Mouse (Mus musculus): ENCODE data around the gene Ankrd2. TPM values are rescaled to one million over a fixed set of nuclear protein-coding genes. Genes with fewer than 3 reads are reported as not detected.

Ankrd2 gene
- not detected in 2 replicates for polyA plus RNA-seq (2015; fragmentation: Nextera tagmentation; extraction: Ambion mirVana)

- 62% methylated on average over 19 of the region's 19 CpGs for WGBS
- no peaks in the 10 kb centered on the region for H3K27me3 ChIP-seq (ENCODE audit: control insufficient read depth, insufficient read depth, low read length)
- peak; percentile 57 for ATAC-seq (replicated peaks; ENCODE audit: extremely low read depth, insufficient read depth, low FRiP score)
- no peaks in the 10 kb centered on the region for H3K9me3 ChIP-seq (replicated peaks; ENCODE audit: control insufficient read depth, low read length)
- no peak within 1 kb of the TSS for H3K27ac ChIP-seq (ENCODE audit: low read length)
- peaks cover 3% of the 10 kb centered on the region; the same call in 1 of the 2 replicates for H3K36me3 ChIP-seq (ENCODE audit: control insufficient read depth, insufficient read depth)
- H3K4me3 ChIP-seq (ENCODE audit: low read length): no peak within 1 kb of the TSS
- H3K9ac ChIP-seq (ENCODE audit: low read length): no peak within 1 kb of the TSS
- no peak within 1 kb of the TSS for H3K4me2 ChIP-seq (ENCODE audit: low read depth, low read length)
- peaks cover 12% of the 10 kb centered on the region for H3K4me1 ChIP-seq (ENCODE audit: control insufficient read depth, insufficient read depth, low read length)
Observed at GRCm38 (mm10) chr19:42035456-42036248, at the start of gene Ankrd2. Gene Ankrd2 (plus strand): TSS chr19:42036000.

GRCm38 (mm10) chr19:41987206-41987605 lies 48.6 kb upstream of the Ankrd2 start:
- no peak overlapping the region for H3K9ac ChIP-seq (ENCODE audit: low read length)
- 84% methylated on average over 4 of the region's 4 CpGs for WGBS
- H3K27me3 ChIP-seq (ENCODE audit: control insufficient read depth, insufficient read depth, low read length): no peaks in the 10 kb centered on the region
- no peaks in the 10 kb centered on the region for H3K9me3 ChIP-seq (replicated peaks; ENCODE audit: control insufficient read depth, low read length)
- ATAC-seq (replicated peaks; ENCODE audit: extremely low read depth, insufficient read depth, low FRiP score): no peak
- no peak overlapping the region for H3K27ac ChIP-seq (ENCODE audit: low read length)
- H3K4me3 ChIP-seq (ENCODE audit: low read length): no peak overlapping the region
- peaks cover 16% of the 10 kb centered on the region for H3K4me1 ChIP-seq (ENCODE audit: control insufficient read depth, insufficient read depth, low read length)
- no peaks in the 10 kb centered on the region for H3K36me3 ChIP-seq (ENCODE audit: control insufficient read depth, insufficient read depth)
- H3K4me2 ChIP-seq (ENCODE audit: low read depth, low read length): no peak overlapping the region

- Histone ChIP-seq H3K27me3 (ENCODE audit: control insufficient read depth, insufficient read depth, low read length) (no peaks in the 10 kb centered on the region), H3K9ac (ENCODE audit: low read length) (no peak overlapping the region), H3K9me3 (replicated peaks; ENCODE audit: control insufficient read depth, low read length) (no peaks in the 10 kb centered on the region), H3K4me1 (ENCODE audit: control insufficient read depth, insufficient read depth, low read length) (peaks cover 17% of the 10 kb centered on the region), H3K36me3 (ENCODE audit: control insufficient read depth, insufficient read depth) (no peaks in the 10 kb centered on the region), H3K4me2 (ENCODE audit: low read depth, low read length) (no peak overlapping the region), H3K27ac (ENCODE audit: low read length) (no peak overlapping the region), H3K4me3 (ENCODE audit: low read length) (no peak overlapping the region)
- whole genome bisulfite sequencing: 77% methylated on average over 6 of the region's 6 CpGs
- no peak for ATAC-seq (replicated peaks; ENCODE audit: extremely low read depth, insufficient read depth, low FRiP score)
Observed at GRCm38 (mm10) chr19:41989810-41990209, 46.0 kb upstream of the Ankrd2 start.

- Histone ChIP-seq H3K9me3 (replicated peaks; ENCODE audit: control insufficient read depth, low read length) (no peaks in the 10 kb centered on the region), H3K4me3 (ENCODE audit: low read length) (no peak overlapping the region), H3K27me3 (ENCODE audit: control insufficient read depth, insufficient read depth, low read length) (no peaks in the 10 kb centered on the region), H3K4me1 (ENCODE audit: control insufficient read depth, insufficient read depth, low read length) (peaks cover 26% of the 10 kb centered on the region), H3K27ac (ENCODE audit: low read length) (0 out of 2 replicates have a peak overlapping the region, but pooled peaks have one; percentile 7), H3K9ac (ENCODE audit: low read length) (peak overlapping the region; percentile 36; the same call in 1 of the 2 replicates), H3K4me2 (ENCODE audit: low read depth, low read length) (no peak overlapping the region), H3K36me3 (ENCODE audit: control insufficient read depth, insufficient read depth) (no peaks in the 10 kb centered on the region)
- 47% methylated on average over 6 of the region's 6 CpGs for WGBS
- ATAC-seq (replicated peaks; ENCODE audit: extremely low read depth, insufficient read depth, low FRiP score): no peak
Observed at GRCm38 (mm10) chr19:41991926-41992477, 43.8 kb upstream of the Ankrd2 start.

GRCm38 (mm10) chr19:41992971-41993370 lies 42.8 kb upstream of the Ankrd2 start:
- Histone ChIP-seq H3K27me3 (ENCODE audit: control insufficient read depth, insufficient read depth, low read length) (no peaks in the 10 kb centered on the region), H3K27ac (ENCODE audit: low read length) (no peak overlapping the region), H3K4me1 (ENCODE audit: control insufficient read depth, insufficient read depth, low read length) (peaks cover 30% of the 10 kb centered on the region), H3K4me3 (ENCODE audit: low read length) (no peak overlapping the region), H3K4me2 (ENCODE audit: low read depth, low read length) (no peak overlapping the region), H3K9ac (ENCODE audit: low read length) (no peak overlapping the region), H3K36me3 (ENCODE audit: control insufficient read depth, insufficient read depth) (no peaks in the 10 kb centered on the region), H3K9me3 (replicated peaks; ENCODE audit: control insufficient read depth, low read length) (no peaks in the 10 kb centered on the region)
- ATAC-seq (replicated peaks; ENCODE audit: extremely low read depth, insufficient read depth, low FRiP score): no peak
- 81% methylated on average over 2 of the region's 2 CpGs for WGBS

- H3K27ac ChIP-seq (ENCODE audit: low read length): no peak overlapping the region
- no peaks in the 10 kb centered on the region for H3K27me3 ChIP-seq (ENCODE audit: control insufficient read depth, insufficient read depth, low read length)
- no peak overlapping the region; the same call in 1 of the 2 replicates for H3K9ac ChIP-seq (ENCODE audit: low read length)
- no peak overlapping the region for H3K4me3 ChIP-seq (ENCODE audit: low read length)
- H3K9me3 ChIP-seq (replicated peaks; ENCODE audit: control insufficient read depth, low read length): no peaks in the 10 kb centered on the region
- H3K36me3 ChIP-seq (ENCODE audit: control insufficient read depth, insufficient read depth): no peaks in the 10 kb centered on the region
- peaks cover 32% of the 10 kb centered on the region for H3K4me1 ChIP-seq (ENCODE audit: control insufficient read depth, insufficient read depth, low read length)
- no peak for ATAC-seq (replicated peaks; ENCODE audit: extremely low read depth, insufficient read depth, low FRiP score)
- no peak overlapping the region for H3K4me2 ChIP-seq (ENCODE audit: low read depth, low read length)
- WGBS: 54% methylated on average over 6 of the region's 6 CpGs
Observed at GRCm38 (mm10) chr19:41993484-41993883, 42.3 kb upstream of the Ankrd2 start.

- no peak overlapping the region for H3K9ac ChIP-seq (ENCODE audit: low read length)
- H3K9me3 ChIP-seq (replicated peaks; ENCODE audit: control insufficient read depth, low read length): no peaks in the 10 kb centered on the region
- ATAC-seq (replicated peaks; ENCODE audit: extremely low read depth, insufficient read depth, low FRiP score): no peak
- H3K4me2 ChIP-seq (ENCODE audit: low read depth, low read length): no peak overlapping the region
- WGBS: 89% methylated on average over 7 of the region's 7 CpGs
- peaks cover 37% of the 10 kb centered on the region for H3K4me1 ChIP-seq (ENCODE audit: control insufficient read depth, insufficient read depth, low read length)
- H3K4me3 ChIP-seq (ENCODE audit: low read length): no peak overlapping the region
- no peaks in the 10 kb centered on the region for H3K36me3 ChIP-seq (ENCODE audit: control insufficient read depth, insufficient read depth)
- no peak overlapping the region for H3K27ac ChIP-seq (ENCODE audit: low read length)
- H3K27me3 ChIP-seq (ENCODE audit: control insufficient read depth, insufficient read depth, low read length): no peaks in the 10 kb centered on the region
Observed at GRCm38 (mm10) chr19:41994023-41994422, 41.8 kb upstream of the Ankrd2 start.

- Histone ChIP-seq H3K4me1 (ENCODE audit: control insufficient read depth, insufficient read depth, low read length) (peaks cover 52% of the 10 kb centered on the region), H3K36me3 (ENCODE audit: control insufficient read depth, insufficient read depth) (no peaks in the 10 kb centered on the region), H3K4me3 (ENCODE audit: low read length) (no peak overlapping the region), H3K4me2 (ENCODE audit: low read depth, low read length) (no peak overlapping the region), H3K9me3 (replicated peaks; ENCODE audit: control insufficient read depth, low read length) (no peaks in the 10 kb centered on the region), H3K9ac (ENCODE audit: low read length) (no peak overlapping the region), H3K27ac (ENCODE audit: low read length) (no peak overlapping the region), H3K27me3 (ENCODE audit: control insufficient read depth, insufficient read depth, low read length) (no peaks in the 10 kb centered on the region)
- no peak for ATAC-seq (replicated peaks; ENCODE audit: extremely low read depth, insufficient read depth, low FRiP score)
- WGBS: 76% methylated on average over 1 of the region's 1 CpGs
Observed at GRCm38 (mm10) chr19:41995483-41995882, 40.3 kb upstream of the Ankrd2 start.

GRCm38 (mm10) chr19:41997090-41997489 lies 38.7 kb upstream of the Ankrd2 start:
- Histone ChIP-seq H3K4me3 (ENCODE audit: low read length) (no peak overlapping the region), H3K27me3 (ENCODE audit: control insufficient read depth, insufficient read depth, low read length) (no peaks in the 10 kb centered on the region), H3K9ac (ENCODE audit: low read length) (no peak overlapping the region), H3K27ac (ENCODE audit: low read length) (peak overlapping the region; percentile 74), H3K4me1 (ENCODE audit: control insufficient read depth, insufficient read depth, low read length) (peaks cover 54% of the 10 kb centered on the region), H3K9me3 (replicated peaks; ENCODE audit: control insufficient read depth, low read length) (no peaks in the 10 kb centered on the region), H3K4me2 (ENCODE audit: low read depth, low read length) (0 out of 2 replicates have a peak overlapping the region, but pooled peaks have one; percentile 4), H3K36me3 (ENCODE audit: control insufficient read depth, insufficient read depth) (no peaks in the 10 kb centered on the region)
- 43% methylated on average over 10 of the region's 10 CpGs for WGBS
- 0 out of 2 replicates have a peak, but pooled peaks have one; percentile 46 for ATAC-seq (replicated peaks; ENCODE audit: extremely low read depth, insufficient read depth, low FRiP score)
